Mouse (Mus musculus): ENCODE data around the gene Rrn3.

- TF ChIP-seq CTCF (conservative IDR thresholded peaks at IDR 0.05; ENCODE audit: low read length): no peak
- TF ChIP-seq POU5F1 (IDR thresholded peaks at IDR 0.05; ENCODE audit: borderline replicate concordance, low read length): no peak
- no peak for TF ChIP-seq NANOG (IDR thresholded peaks at IDR 0.05; ENCODE audit: borderline replicate concordance, low read length)
Measured at GRCm38 (mm10) chr16:13819394-13819743, 38.9 kb downstream of the Rrn3 start.

All from E14TG2a.4 (cell line).